Mouse (Mus musculus): ENCODE data around the gene Tsr1. TPM values are rescaled to one million over a fixed set of nuclear protein-coding genes. Genes with fewer than 3 reads are reported as not detected.

The Tsr1 gene
- polyA plus RNA-seq, 1 experiment from 2014 or later, result 41.8 TPM

- Histone ChIP-seq H3K4me1 (peaks cover 18% of the 10 kb centered on the region), H3K4me3 (replicated peaks) (peak overlapping the region; percentile 94), H3K27ac (replicated peaks) (peak overlapping the region; percentile 99), H3K27me3 (no peaks in the 10 kb centered on the region), H3K4me2 (replicated peaks) (peak overlapping the region; percentile 53), H3K36me3 (peaks cover 12% of the 10 kb centered on the region; the same call in 1 of the 2 replicates), H3K9me3 (replicated peaks) (no peaks in the 10 kb centered on the region), H3K9ac (peak overlapping the region; percentile 94)
- ATAC-seq (ENCODE audit: insufficient number of reproducible peaks, low FRiP score, low TSS enrichment, low read depth), result no peak
- WGBS, result 6% methylated on average over 11 of the region's 11 CpGs
Measured at GRCm38 (mm10) chr11:74926388-74927005, 28.6 kb downstream of the Tsr1 start.

GRCm38 (mm10) chr11:74927236-74927725 is 29.4 kb downstream of the Tsr1 start:
- H3K4me3 ChIP-seq (replicated peaks), result no peak overlapping the region
- 87% methylated on average over 2 of the region's 2 CpGs for WGBS

GRCm38 (mm10) chr11:74929111-74929510 is 31.2 kb downstream of the Tsr1 start:
- Histone ChIP-seq H3K4me2 (replicated peaks) (no peak overlapping the region), H3K4me1 (peaks cover 18% of the 10 kb centered on the region), H3K27ac (replicated peaks) (no peak overlapping the region), H3K9ac (no peak overlapping the region), H3K9me3 (replicated peaks) (no peaks in the 10 kb centered on the region), H3K27me3 (no peaks in the 10 kb centered on the region), H3K36me3 (peaks cover 31% of the 10 kb centered on the region), H3K4me3 (replicated peaks) (no peak overlapping the region)
- 90% methylated on average over 4 of the region's 4 CpGs for WGBS
- no peak for ATAC-seq (ENCODE audit: insufficient number of reproducible peaks, low FRiP score, low TSS enrichment, low read depth)

More at GRCm38 (mm10) chr11:74927236-74927725, 29.4 kb downstream of the Tsr1 start:
- Histone ChIP-seq H3K9ac (no peak overlapping the region), H3K36me3 (peaks cover 14% of the 10 kb centered on the region), H3K4me1 (peaks cover 18% of the 10 kb centered on the region), H3K4me2 (replicated peaks) (peak overlapping the region; percentile 53; the same call in 1 of the 2 replicates), H3K27me3 (no peaks in the 10 kb centered on the region), H3K27ac (replicated peaks) (no peak overlapping the region), H3K9me3 (replicated peaks) (no peaks in the 10 kb centered on the region)
- no peak for ATAC-seq (ENCODE audit: insufficient number of reproducible peaks, low FRiP score, low TSS enrichment, low read depth)

- no peaks in the 10 kb centered on the region for H3K27me3 ChIP-seq
- peaks cover 10% of the 10 kb centered on the region for H3K4me1 ChIP-seq
- no peak overlapping the region for H3K27ac ChIP-seq (replicated peaks)
- H3K9ac ChIP-seq, result no peak overlapping the region
- no peak for ATAC-seq (ENCODE audit: insufficient number of reproducible peaks, low FRiP score, low TSS enrichment, low read depth)
- WGBS, result 91% methylated on average over 7 of the region's 7 CpGs
- peaks cover 44% of the 10 kb centered on the region for H3K36me3 ChIP-seq
- H3K9me3 ChIP-seq (replicated peaks), result no peaks in the 10 kb centered on the region
- no peak overlapping the region for H3K4me3 ChIP-seq (replicated peaks)
- H3K4me2 ChIP-seq (replicated peaks), result no peak overlapping the region
Measured at GRCm38 (mm10) chr11:74930391-74930790, 32.5 kb downstream of the Tsr1 start.

- Histone ChIP-seq H3K9me3 (replicated peaks) (no peaks in the 10 kb centered on the region), H3K9ac (no peak overlapping the region), H3K4me1 (no peaks in the 10 kb centered on the region), H3K4me2 (replicated peaks) (no peak overlapping the region), H3K27me3 (no peaks in the 10 kb centered on the region), H3K4me3 (replicated peaks) (no peak overlapping the region), H3K36me3 (peaks cover 46% of the 10 kb centered on the region), H3K27ac (replicated peaks) (no peak overlapping the region)
- no peak for ATAC-seq (ENCODE audit: insufficient number of reproducible peaks, low FRiP score, low TSS enrichment, low read depth)
- 67% methylated on average over 3 of the region's 3 CpGs for WGBS
Measured at GRCm38 (mm10) chr11:74946348-74946747, 48.5 kb downstream of the Tsr1 start.

GRCm38 (mm10) chr11:74954901-74955300 is 57.0 kb downstream of the Tsr1 start:
- Histone ChIP-seq H3K36me3 (peaks cover 14% of the 10 kb centered on the region; the same call in 1 of the 2 replicates), H3K4me2 (replicated peaks) (no peak overlapping the region), H3K27ac (replicated peaks) (no peak overlapping the region), H3K9ac (no peak overlapping the region), H3K9me3 (replicated peaks) (no peaks in the 10 kb centered on the region), H3K27me3 (no peaks in the 10 kb centered on the region), H3K4me3 (replicated peaks) (no peak overlapping the region), H3K4me1 (no peaks in the 10 kb centered on the region)
- no peak for ATAC-seq (ENCODE audit: insufficient number of reproducible peaks, low FRiP score, low TSS enrichment, low read depth)

GRCm38 (mm10) chr11:74956006-74956405 is 58.1 kb downstream of the Tsr1 start:
- no peaks in the 10 kb centered on the region for H3K4me1 ChIP-seq
- no peak overlapping the region for H3K4me3 ChIP-seq (replicated peaks)
- no peak for ATAC-seq (ENCODE audit: insufficient number of reproducible peaks, low FRiP score, low TSS enrichment, low read depth)

GRCm38 (mm10) chr11:74957600-74957999 is 59.7 kb downstream of the Tsr1 start:
- no peak overlapping the region for H3K4me3 ChIP-seq (replicated peaks)
- H3K9me3 ChIP-seq (replicated peaks), result no peaks in the 10 kb centered on the region
- no peak overlapping the region for H3K9ac ChIP-seq
- H3K36me3 ChIP-seq, result peaks cover 8% of the 10 kb centered on the region; the same call in 1 of the 2 replicates
- H3K4me2 ChIP-seq (replicated peaks), result no peak overlapping the region
- H3K4me1 ChIP-seq, result no peaks in the 10 kb centered on the region
- WGBS, result 80% methylated on average over 2 of the region's 2 CpGs
- no peak overlapping the region for H3K27ac ChIP-seq (replicated peaks)
- ATAC-seq (ENCODE audit: insufficient number of reproducible peaks, low FRiP score, low TSS enrichment, low read depth), result no peak
- H3K27me3 ChIP-seq, result no peaks in the 10 kb centered on the region

More at GRCm38 (mm10) chr11:74956006-74956405, 58.1 kb downstream of the Tsr1 start:
- no peak overlapping the region for H3K4me2 ChIP-seq (replicated peaks)
- H3K27ac ChIP-seq (replicated peaks), result no peak overlapping the region
- H3K27me3 ChIP-seq, result no peaks in the 10 kb centered on the region
- H3K9ac ChIP-seq, result no peak overlapping the region
- peaks cover 8% of the 10 kb centered on the region; the same call in 1 of the 2 replicates for H3K36me3 ChIP-seq
- H3K9me3 ChIP-seq (replicated peaks), result no peaks in the 10 kb centered on the region

Small RNA genes lying within 50 kb of the gene (microRNA-seq; reads per million reads assigned to microRNA genes)
- not detected for gene Mir6926 (ENCODE audit: borderline number of aligned reads)

Other genes with a start within 250 kb of the Tsr1 start
- gene Cluh, start 248.6 kb upstream of the Tsr1 start, polyA plus RNA-seq (2015; fragmentation: Nextera tagmentation; extraction: Ambion mirVana), result 26.6 and 27.1 TPM in 2 replicates
- 44.0 and 44.5 TPM in 2 replicates for gene Pafah1b1, start 173.4 kb upstream of the Tsr1 start, polyA plus RNA-seq (2015; fragmentation: Nextera tagmentation; extraction: Ambion mirVana)
- gene Mettl16, start 127.2 kb upstream of the Tsr1 start, polyA plus RNA-seq (2015; fragmentation: Nextera tagmentation; extraction: Ambion mirVana), result 45.8 and 48.9 TPM in 2 replicates
- 6.3 and 6.9 TPM in 2 replicates for gene Mnt, start 67.2 kb upstream of the Tsr1 start, polyA plus RNA-seq (2015; fragmentation: Nextera tagmentation; extraction: Ambion mirVana)
- gene Sgsm2, start 1.0 kb upstream of the Tsr1 start, polyA plus RNA-seq (2015; fragmentation: Nextera tagmentation; extraction: Ambion mirVana), result 5.8 and 6.8 TPM in 2 replicates
- 17.5 and 18.1 TPM in 2 replicates for gene Smg6, start 27.8 kb downstream of the Tsr1 start, polyA plus RNA-seq (2015; fragmentation: Nextera tagmentation; extraction: Ambion mirVana)
- gene Srr, start 27.9 kb downstream of the Tsr1 start, polyA plus RNA-seq (2015; fragmentation: Nextera tagmentation; extraction: Ambion mirVana), result 26.9 and 29.6 TPM in 2 replicates